10 mouse cellular contexts compared by ENCODE assay signal in the genomic region with DNA sequence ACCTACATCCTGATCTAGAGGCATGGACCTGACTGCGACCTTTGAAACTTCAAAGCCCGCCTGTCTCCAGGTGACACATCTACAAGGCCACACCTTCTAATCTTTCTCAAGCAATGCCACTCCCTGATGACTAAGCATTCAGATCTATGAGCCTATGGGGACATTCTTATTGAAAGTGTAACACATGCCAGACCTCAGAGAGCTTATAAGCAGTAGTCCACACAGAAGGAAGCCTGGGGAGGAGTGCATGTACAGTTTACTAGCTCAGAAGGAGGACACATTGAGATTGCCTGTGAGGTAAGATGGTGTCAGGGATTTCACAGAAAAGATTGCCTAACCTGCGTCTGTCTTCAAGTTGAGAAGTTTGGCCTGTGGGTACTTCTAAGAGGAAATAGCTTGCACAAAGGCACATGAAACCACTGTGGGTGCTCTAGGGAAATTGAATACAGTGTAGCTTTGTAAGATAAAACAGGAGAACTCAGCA. TPM values are rescaled to one million over a fixed set of nuclear protein-coding genes. Genes with fewer than 3 reads are reported as not detected.
DNase-seq lines count a peak whose midpoint lies in the region; ATAC-seq lines count a peak whose summit lies in the region.
"Had no signal": no experiment of that assay in that cellular context is flagged by ENCODE, and none has a peak within 500 bp of the region (broad histone marks: within the 10 kb centered on the region; RNA-seq: fewer than 3 reads in every experiment).

No protein-coding gene starts in this region.

- peak; percentile 36 for ATAC-seq in CD4-positive, CD25-positive, alpha-beta regulatory T cell, adult 4 months
- ATAC-seq in liver, embryonic 16.5 days (ENCODE audit: low read depth) = peak; percentile 78
- ATAC-seq in megakaryocyte-erythroid progenitor cell, adult 5-6 weeks (replicated peaks; ENCODE audit: low FRiP score, low TSS enrichment, poor library complexity, severe bottlenecking) = no peak

- 42% methylated on average over 3 of the region's 3 CpGs for WGBS in liver, embryonic 16.5 days (ENCODE audit: insufficient replicate concordance)

- H3K4me1 ChIP-seq in erythroblast, embryonic 14.5 days (ENCODE audit: control insufficient read depth) = peaks cover 72% of the 10 kb centered on the region
- H3K4me1 ChIP-seq in liver, embryonic 16.5 days (ENCODE audit: control insufficient read depth, low read depth, low read length) = peaks cover 61% of the 10 kb centered on the region
- H3K4me1 ChIP-seq: hindbrain, embryonic 15.5 days; midbrain, embryonic 10.5 days had no signal

- H3K27me3 ChIP-seq in erythroblast, embryonic 14.5 days (ENCODE audit: control insufficient read depth) = no peaks in the 10 kb centered on the region
- H3K27me3 ChIP-seq in liver, embryonic 16.5 days (ENCODE audit: control insufficient read depth, insufficient read depth, low read depth, low read length) = no peaks in the 10 kb centered on the region
- H3K27me3 ChIP-seq: hindbrain, embryonic 15.5 days had no signal

- DNase-seq in 3T3-L1 (ENCODE audit: low read depth, low spot score) = peak; percentile 43
- no peak for DNase-seq in left cerebral cortex, postnatal 36 days (ENCODE audit: low spot score in 2 of 2)
- no peak for DNase-seq in kidney, postnatal 25 days
- no peak for DNase-seq in adrenal gland, postnatal 36 days

- peak overlapping the region; percentile 43 for H3K4me2 ChIP-seq in liver, embryonic 16.5 days (ENCODE audit: low read depth, low read length)
- H3K4me2 ChIP-seq: hindbrain, embryonic 15.5 days had no signal

- no peaks in the 10 kb centered on the region; the same call in 1 of the 2 replicates for H3K36me3 ChIP-seq in erythroblast, embryonic 14.5 days (ENCODE audit: control insufficient read depth)
- no peaks in the 10 kb centered on the region for H3K36me3 ChIP-seq in liver, embryonic 16.5 days (ENCODE audit: control insufficient read depth, insufficient read depth)
- H3K36me3 ChIP-seq: hindbrain, embryonic 15.5 days; midbrain, embryonic 10.5 days had no signal

- H3K4me3 ChIP-seq in erythroblast, embryonic 14.5 days (replicated peaks) = peak overlapping the region; percentile 29
- peak overlapping the region; percentile 9; the same call in 1 of the 2 replicates for H3K4me3 ChIP-seq in liver, embryonic 16.5 days (ENCODE audit: low read depth, low read length)
- H3K4me3 ChIP-seq: hindbrain, embryonic 15.5 days; midbrain, embryonic 10.5 days had no signal

- peak overlapping the region; percentile 14 for H3K27ac ChIP-seq in liver, embryonic 16.5 days (ENCODE audit: low read length)
- H3K27ac ChIP-seq: hindbrain, embryonic 15.5 days; midbrain, embryonic 10.5 days had no signal

- H3K9me3 ChIP-seq in erythroblast, embryonic 14.5 days (ENCODE audit: control insufficient read depth, low read length) = no peaks in the 10 kb centered on the region
- no peaks in the 10 kb centered on the region for H3K9me3 ChIP-seq in liver, embryonic 16.5 days (replicated peaks; ENCODE audit: control insufficient read depth, low read length)
- H3K9me3 ChIP-seq: hindbrain, embryonic 15.5 days; midbrain, embryonic 10.5 days had no signal

- no peak overlapping the region for H3K9ac ChIP-seq in liver, embryonic 16.5 days (ENCODE audit: low read depth, low read length)
- H3K9ac ChIP-seq: hindbrain, embryonic 15.5 days had no signal

- intact Hi-C loops in left cerebral cortex, postnatal 36 days (cut with DNase I) = no loop called here

RNA-seq across cellular contexts. Expression of gene Tnrc6b, which starts 31.9 kb away (rescaled TPM):
- 10 to 100 TPM; 58.7 to 84.9 TPM for polyA plus RNA-seq in CD4-positive, CD25-positive, alpha-beta regulatory T cell, adult 4 months (2017; shearing (Covaris generic))
- 8.2 and 8.6 TPM in 2 replicates for polyA plus RNA-seq in erythroblast, embryonic 14.5 days (2012)
- 19.7 and 22.1 TPM in 2 replicates for polyA plus RNA-seq in liver, embryonic 16.5 days (2015; fragmentation: Nextera tagmentation; extraction: Ambion mirVana)
- 79.3 and 89.0 TPM in 2 replicates for total RNA-seq in megakaryocyte-erythroid progenitor cell, adult 5-6 weeks (2014; fragmentation: Nextera tagmentation)
- total RNA-seq in megakaryocyte-erythroid progenitor cell, adult 5-6 weeks (2017) = 40.3 and 48.5 TPM in 2 replicates
- total RNA-seq in left cerebral cortex, postnatal 36 days (2021) = 100 to 1,000 TPM; 107 to 142 TPM
- total RNA-seq in adrenal gland, postnatal 36 days (2021) = 10 to 100 TPM; 46.5 to 56.9 TPM
